Mouse (Mus musculus) gastrocnemius, adult 18-20 months (tissue): Measurements from ENCODE around the gene Gm4307. TPM values are rescaled to one million over a fixed set of nuclear protein-coding genes. Genes with fewer than 3 reads are reported as not detected.
"Not testable (repeated sequence)": the region's sequence is repeated elsewhere in the genome, so short reads cannot be mapped to it uniquely, and the experiment has no call there.

Source experiments
- DNase-seq: peaks from one replicate; pipeline ENCODE4 v3.0.0; 2021; ENCODE audit warnings: low spot score
- long read RNA-seq, 2 experiments: library from polyadenylated mRNA; stranded (forward); transcript quantifications; one replicate each; pipeline ENCODE4 v2.0.0; 2021
- total RNA-seq, 2 experiments: library from RNA; stranded (reverse); gene quantifications; 2 replicates each; pipeline ENCODE4 v1.2.3; 2021

Gm4307 gene
- total RNA-seq: not detected
- long read RNA-seq, experiment 1: 0 reads
- long read RNA-seq, experiment 2: 0 reads

DNA sequence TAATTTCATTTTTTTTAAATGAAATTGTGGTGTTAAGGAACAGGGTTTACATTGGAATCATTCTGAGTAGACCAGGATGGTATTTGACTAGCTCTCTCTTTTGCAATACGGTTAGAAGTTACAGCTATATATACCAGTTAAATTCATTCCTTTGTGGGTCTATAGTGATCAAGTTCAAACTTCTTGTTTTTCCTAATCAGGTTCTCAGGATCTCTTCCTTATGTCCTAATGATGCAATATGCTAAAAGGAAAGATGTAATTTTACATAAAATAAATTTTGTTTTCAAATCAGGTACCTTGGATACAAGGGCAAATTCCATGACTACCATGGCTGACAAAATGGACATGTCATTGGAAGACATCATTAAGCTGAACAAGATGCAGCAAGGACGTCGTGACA is at the start of gene Gm4307:
TSS of gene Gm4307 (plus strand) at position 301 of the 400 bp plus-strand sequence.
- DNase-seq: not testable (repeated sequence)

DNA sequence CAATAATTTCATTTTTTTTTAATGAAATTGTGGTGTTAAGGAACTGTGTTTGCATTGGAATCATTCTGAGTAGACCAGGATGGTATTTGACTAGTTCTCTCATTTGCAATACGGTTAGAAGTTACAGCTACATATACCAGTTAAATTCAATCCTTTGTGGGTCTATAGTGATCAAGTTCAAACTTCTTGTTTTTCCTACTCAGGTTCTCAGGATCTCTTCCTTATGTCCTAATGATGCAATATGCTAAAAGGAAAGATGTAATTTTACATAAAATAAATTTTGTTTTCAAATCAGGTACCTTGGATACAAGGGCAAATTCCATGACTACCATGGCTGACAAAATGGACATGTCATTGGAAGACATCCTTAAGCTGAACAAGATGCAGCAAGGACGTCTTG is 25.8 kb upstream of the Gm4307 start, which contains the start of gene Gm4301:
TSS of gene Gm4301 (plus strand) at position 301 of the 400 bp plus-strand sequence.
- DNase-seq: not testable (repeated sequence)

DNA sequence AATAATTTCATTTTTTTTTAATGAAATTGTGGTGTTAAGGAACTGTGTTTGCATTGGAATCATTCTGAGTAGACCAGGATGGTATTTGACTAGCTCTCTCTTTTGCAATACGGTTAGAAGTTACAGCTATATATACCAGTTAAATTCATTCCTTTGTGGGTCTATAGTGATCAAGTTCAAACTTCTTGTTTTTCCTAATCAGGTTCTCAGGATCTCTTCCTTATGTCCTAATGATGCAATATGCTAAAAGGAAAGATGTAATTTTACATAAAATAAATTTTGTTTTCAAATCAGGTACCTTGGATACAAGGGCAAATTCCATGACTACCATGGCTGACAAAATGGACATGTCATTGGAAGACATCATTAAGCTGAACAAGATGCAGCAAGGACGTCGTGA is 20.6 kb upstream of the Gm4307 start, which contains the start of gene Gm4302:
TSS of gene Gm4302 (plus strand) at position 301 of the 400 bp plus-strand sequence.
- not testable (repeated sequence) for DNase-seq

DNA sequence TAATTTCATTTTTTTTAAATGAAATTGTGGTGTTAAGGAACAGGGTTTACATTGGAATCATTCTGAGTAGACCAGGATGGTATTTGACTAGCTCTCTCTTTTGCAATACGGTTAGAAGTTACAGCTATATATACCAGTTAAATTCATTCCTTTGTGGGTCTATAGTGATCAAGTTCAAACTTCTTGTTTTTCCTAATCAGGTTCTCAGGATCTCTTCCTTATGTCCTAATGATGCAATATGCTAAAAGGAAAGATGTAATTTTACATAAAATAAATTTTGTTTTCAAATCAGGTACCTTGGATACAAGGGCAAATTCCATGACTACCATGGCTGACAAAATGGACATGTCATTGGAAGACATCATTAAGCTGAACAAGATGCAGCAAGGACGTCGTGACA is 15.5 kb upstream of the Gm4307 start, which contains the start of gene Gm4303:
TSS of gene Gm4303 (plus strand) at position 301 of the 400 bp plus-strand sequence.
- DNase-seq: not testable (repeated sequence)

DNA sequence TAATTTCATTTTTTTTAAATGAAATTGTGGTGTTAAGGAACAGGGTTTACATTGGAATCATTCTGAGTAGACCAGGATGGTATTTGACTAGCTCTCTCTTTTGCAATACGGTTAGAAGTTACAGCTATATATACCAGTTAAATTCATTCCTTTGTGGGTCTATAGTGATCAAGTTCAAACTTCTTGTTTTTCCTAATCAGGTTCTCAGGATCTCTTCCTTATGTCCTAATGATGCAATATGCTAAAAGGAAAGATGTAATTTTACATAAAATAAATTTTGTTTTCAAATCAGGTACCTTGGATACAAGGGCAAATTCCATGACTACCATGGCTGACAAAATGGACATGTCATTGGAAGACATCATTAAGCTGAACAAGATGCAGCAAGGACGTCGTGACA is 10.3 kb upstream of the Gm4307 start, which contains the start of gene Gm4305:
TSS of gene Gm4305 (plus strand) at position 301 of the 400 bp plus-strand sequence.
- DNase-seq: not testable (repeated sequence)

DNA sequence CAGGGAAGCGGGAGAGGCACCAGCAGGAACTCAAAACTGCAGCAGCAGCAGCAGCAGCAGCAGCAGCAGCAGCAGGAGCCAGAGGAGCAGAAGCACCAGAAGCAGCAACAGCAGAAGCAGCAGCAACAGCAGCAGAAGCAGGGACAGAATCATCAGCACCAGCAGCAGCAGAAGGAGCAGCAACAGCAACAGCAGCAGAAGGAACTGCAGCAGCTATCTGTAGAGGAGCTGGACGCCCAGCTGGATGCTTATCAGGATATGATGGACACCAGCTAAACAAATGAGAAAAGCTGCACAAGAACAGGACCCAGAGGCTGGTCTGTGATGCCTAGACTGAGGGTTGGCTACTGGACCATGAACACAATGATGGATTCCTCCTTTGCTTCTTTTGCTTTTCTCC is 4.3 kb upstream of the Gm4307 start:
- not testable (repeated sequence) for DNase-seq

DNA sequence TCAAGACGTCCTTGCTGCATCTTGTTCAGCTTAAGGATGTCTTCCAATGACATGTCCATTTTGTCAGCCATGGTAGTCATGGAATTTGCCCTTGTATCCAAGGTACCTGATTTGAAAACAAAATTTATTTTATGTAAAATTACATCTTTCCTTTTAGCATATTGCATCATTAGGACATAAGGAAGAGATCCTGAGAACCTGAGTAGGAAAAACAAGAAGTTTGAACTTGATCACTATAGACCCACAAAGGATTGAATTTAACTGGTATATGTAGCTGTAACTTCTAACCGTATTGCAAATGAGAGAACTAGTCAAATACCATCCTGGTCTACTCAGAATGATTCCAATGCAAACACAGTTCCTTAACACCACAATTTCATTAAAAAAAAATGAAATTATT is 21.3 kb downstream of the Gm4307 start, which contains the start of gene Gm4312:
TSS of gene Gm4312 (minus strand) at position 101 of the 400 bp plus-strand sequence.
- DNase-seq: not testable (repeated sequence)

DNA sequence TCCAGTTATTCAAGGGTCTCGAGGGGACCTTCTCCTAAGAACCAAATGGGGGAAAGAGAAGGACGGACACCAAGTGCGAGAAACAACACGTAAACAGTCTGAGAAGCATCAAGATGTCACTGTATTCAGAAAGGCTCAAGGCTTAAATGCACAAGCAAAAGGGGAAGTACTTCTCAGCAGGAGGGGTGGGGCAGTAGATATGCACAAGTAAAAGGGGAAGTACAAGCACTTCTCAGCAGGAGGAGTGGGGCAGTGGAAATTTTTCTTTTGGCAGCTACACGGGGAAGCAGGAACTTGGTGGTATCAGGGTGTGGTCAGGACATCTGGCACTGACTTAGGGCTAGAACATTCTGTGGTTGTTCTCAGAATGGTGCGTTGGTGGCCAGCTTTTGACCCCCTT is 41.2 kb downstream of the Gm4307 start:
- DNase-seq: not testable (repeated sequence)

Other genes with a start within 250 kb of the Gm4307 start
- gene Gm4301, start 25.7 kb upstream of the Gm4307 start, total RNA-seq: not detected
- gene Gm4302, start 20.5 kb upstream of the Gm4307 start, total RNA-seq: not detected
- not detected for gene Gm4303, start 15.4 kb upstream of the Gm4307 start, total RNA-seq
- gene Gm4305, start 10.2 kb upstream of the Gm4307 start, total RNA-seq: not detected
- gene Gm4312, start 21.2 kb downstream of the Gm4307 start, total RNA-seq: not detected
- 10 to 100 TPM in 1 of 2 experiments, 1 to 10 TPM in 1; 9.0 to 11.3 TPM for gene Tmtc3, start 126.0 kb downstream of the Gm4307 start, total RNA-seq
- 1 to 10 TPM; 3.2 to 4.1 TPM for gene Cep290, start 126.2 kb downstream of the Gm4307 start, total RNA-seq
- 10 to 100 TPM in 1 of 2 experiments, 1 to 10 TPM in 1; 9.9 to 10.6 TPM for gene 4930430F08Rik, start 229.1 kb downstream of the Gm4307 start, total RNA-seq
- not detected for gene 1700017N19Rik, start 229.1 kb downstream of the Gm4307 start, total RNA-seq